Mouse (Mus musculus) G1E (cell line): ENCODE measurements around the gene Rbm3.

Source experiments
- CTCF ChIP-seq: IDR thresholded peaks from 2 replicates; pipeline ENCODE4 v1.5.1; 2012; ENCODE audit warnings: low read depth, low read length, inconsistent platforms, mixed read lengths
- GATA1 ChIP-seq: IDR thresholded peaks from 2 replicates; pipeline ENCODE4 v1.6.1; 2012; ENCODE audit warnings: borderline replicate concordance, low read length, inconsistent platforms, mixed read lengths
- POLR2AphosphoS5 ChIP-seq: IDR thresholded peaks from 2 replicates; pipeline ENCODE4 v1.6.1; 2012; ENCODE audit warnings: low read depth, low read length, inconsistent platforms; ENCODE audit not compliant: insufficient replicate concordance

DNA sequence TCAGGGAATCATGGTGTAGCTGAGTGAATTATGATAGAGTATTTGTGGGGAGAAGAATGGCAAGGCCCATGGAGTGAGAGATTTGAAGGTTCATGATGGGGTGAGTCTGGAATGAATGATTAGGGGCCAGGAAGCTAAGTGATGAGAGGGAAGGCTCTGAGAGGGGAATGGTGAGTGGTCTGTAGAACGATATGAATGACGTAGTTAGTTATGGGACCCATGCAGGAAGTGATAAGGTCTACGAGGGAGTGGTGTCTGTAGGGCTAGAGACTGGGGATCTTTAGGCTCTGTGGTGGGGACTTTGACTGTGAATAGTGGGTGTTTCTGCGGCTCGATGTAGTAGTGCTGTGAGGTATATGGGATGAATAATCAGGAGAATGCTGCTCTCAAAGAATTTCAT lies 34.0 kb upstream of the Rbm3 start:
- no peak for TF ChIP-seq GATA1
- no peak for TF ChIP-seq CTCF
- TF ChIP-seq POLR2AphosphoS5, result no peak
